Mouse (Mus musculus) ovary, postnatal 14 days (tissue): Measurements from ENCODE around the gene Hoxd4.

ENCODE experiments used
- DNase-seq: peaks from one replicate; pipeline ENCODE4 v3.0.0; 2022; ENCODE audit warnings: low spot score

The Hoxd4 gene

DNA sequence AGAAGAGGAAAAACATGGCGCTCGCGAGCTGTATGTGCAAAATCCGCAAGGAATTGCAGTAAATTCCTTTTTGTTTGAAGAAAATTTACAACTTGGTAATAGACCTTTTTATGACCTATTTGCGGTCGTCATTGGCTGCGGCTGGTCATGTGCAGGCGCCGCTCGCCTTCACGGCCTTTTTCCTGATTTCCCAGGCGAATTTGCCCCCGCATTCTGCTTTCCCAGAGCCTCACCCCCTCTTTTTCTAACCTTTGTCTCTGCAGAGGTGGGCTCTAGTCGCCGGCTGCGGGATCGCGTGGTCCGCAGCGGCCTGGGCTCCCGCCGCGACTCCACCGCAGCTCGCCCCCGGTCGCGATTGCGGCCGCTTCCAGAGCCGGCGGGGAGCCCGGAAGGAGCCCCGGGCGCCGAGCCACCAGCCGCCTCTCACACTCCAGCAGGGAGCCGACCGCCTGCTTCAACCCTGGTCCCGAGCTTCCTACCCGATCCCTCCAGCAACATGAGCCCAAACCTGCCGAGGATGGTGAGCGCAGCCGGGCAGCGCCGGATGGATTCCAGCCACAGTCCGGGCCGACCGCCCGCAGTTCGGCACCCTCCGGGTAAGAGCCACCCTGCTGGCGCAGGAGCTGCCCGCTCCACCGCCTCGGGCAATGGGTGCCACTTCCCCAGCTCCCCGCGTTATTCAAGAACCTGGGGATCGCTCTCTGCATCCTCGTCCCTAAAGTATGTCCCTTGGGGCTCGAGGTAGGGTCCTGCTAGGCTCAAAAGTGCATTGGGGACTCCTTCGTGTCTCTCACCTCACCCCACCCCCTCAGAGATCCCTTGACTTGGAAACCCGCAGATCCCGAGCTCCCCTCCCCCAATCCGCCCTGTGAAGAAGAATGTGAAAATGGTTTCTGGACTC is at the start of gene Hoxd4, which contains the start of gene Hoxd3:
Gene Hoxd4, plus strand, starts transcription at position 209 of the 901 bp plus-strand sequence.
Gene Hoxd3, plus strand, starts transcription at position 207 of the 901 bp plus-strand sequence.
- DNase-seq = no peak

DNA sequence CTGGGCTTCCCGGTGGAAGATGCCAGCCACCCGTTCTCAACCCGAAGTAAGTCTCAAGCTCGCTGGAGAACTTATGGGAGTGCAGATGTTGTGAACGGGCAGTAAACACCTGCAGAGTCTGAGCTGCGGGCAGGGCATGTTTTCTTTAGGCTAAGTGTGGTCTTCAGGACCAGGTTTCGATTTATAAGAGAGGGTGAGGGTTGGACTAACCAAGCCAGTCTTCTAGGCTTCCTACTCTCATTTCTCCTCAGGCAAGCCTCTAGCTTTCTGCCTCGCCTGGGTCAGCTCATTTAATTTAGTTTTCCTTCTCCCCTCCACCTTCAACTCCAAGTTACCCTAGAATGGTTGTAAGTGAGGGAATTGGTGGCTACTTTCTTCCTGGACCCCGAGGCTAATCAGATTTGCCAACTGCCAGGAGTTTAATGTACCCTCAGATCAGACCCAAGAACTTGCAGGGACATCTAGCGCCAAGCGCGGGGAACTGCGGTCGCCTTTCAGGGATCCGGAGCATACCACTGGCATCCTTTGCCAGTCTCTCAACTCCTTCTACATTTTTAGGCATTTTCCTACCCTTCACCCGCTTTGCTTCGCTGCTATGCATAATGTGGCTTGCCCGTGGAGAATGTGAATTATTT is 48.3 kb upstream of the Hoxd4 start:
- DNase-seq = no peak

DNA sequence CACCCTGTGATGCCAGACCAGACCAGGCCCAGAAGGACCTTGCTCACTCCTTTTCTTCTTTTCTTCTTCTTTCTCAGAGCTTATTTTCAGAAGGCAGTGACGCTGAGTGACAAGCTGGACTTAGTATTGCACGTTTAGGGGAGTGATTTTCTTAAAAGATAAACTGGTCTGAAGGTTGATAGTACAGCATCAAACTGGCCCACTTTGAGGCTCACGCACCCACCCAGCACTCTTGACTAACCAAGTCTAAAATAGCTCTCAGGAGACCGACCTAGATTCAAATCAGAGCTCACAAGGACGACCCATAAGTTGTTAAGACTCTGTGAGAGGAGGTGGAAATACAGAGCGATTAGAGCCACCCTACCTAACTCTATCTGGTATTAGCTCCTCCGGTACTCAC is 45.3 kb upstream of the Hoxd4 start:
- DNase-seq = no peak

DNA sequence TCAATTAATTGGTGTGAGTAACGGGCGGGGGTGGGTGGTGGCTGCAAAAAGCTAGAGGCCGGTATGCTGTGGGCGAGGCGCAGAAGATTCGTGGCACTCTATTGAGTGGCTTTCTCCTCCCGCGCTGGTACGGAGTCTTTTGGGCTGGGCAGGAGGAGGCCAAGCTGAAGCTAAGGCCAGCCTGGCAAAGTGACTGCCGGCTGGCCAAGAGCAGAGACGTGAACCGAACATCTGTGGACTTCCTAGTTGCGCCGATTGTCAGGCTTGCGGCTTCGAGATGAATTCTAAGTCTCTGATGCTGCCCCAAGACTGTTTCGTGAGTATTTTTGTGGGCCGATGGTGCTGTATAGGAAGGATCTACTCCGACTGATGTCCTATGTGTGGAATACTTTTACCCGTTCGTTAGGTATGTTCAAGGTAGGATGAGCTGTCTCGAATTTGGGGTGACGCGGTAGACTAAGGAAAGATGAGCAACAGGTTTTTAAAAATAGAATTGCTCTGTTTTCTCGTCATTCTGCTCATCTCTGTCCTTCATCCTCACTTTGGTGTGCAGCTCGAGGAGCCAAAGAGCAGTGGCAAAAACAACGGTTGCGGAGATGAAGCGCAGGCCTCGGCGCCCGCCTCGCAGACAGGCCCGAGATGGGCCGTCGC is 44.4 kb upstream of the Hoxd4 start:
- DNase-seq = no peak

DNA sequence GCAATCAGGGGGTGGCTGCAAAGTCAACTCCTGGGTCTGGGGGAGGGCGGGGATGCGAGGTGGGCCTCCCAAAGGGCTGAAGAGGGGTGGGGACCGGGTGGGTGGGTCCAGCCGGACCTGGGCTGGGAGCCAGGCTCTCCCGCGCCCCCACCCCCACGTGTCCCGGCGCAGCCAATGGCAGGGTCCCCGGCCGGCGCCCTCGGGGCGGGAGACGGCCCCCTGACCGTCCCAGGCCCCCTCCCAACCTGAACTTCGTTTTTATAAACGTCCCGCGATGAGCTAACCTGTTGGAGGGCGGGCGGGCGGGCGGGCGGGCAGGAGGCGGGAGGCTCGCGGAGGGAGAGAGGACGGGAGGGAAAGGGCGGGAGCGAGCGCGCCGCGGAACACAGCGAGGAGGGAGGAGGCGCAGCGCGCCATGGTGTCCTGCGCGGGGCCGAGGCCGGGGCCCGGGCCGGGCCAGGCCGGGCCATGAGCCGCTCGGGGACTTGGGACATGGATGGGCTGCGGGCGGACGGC is 43.8 kb upstream of the Hoxd4 start, which contains the start of gene Hoxd13:
Gene Hoxd13, plus strand, starts transcription at position 469 of the 516 bp plus-strand sequence.
- no peak for DNase-seq

DNA sequence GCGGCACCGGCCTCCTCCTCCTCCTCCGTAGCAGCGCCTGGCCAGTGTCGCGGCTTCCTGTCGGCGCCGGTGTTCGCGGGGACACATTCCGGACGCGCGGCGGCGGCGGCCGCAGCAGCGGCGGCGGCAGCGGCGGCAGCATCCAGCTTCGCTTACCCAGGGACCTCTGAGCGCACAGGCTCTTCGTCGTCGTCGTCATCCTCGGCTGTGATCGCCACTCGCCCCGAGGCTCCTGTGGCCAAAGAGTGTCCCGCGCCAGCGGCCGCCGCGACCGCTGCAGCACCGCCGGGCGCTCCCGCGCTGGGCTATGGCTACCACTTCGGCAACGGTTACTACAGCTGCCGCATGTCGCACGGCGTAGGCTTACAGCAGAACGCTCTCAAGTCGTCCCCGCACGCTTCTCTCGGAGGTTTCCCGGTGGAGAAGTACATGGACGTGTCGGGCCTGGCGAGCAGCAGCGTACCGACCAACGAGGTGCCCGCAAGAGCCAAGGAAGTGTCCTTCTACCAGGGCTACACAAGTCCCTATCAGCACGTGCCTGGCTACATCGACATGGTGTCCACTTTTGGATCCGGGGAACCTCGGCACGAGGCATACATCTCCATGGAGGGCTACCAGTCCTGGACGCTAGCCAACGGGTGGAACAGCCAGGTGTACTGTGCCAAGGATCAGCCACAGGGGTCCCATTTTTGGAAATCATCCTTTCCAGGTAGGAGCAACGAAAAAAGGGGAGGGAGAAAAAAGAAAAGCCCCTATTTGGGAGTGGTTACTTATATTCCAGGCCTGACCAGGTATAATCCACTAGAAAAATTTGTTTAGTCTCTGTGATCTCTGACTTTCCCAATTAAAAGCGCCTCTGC is 43.1 kb upstream of the Hoxd4 start:
- no peak for DNase-seq

DNA sequence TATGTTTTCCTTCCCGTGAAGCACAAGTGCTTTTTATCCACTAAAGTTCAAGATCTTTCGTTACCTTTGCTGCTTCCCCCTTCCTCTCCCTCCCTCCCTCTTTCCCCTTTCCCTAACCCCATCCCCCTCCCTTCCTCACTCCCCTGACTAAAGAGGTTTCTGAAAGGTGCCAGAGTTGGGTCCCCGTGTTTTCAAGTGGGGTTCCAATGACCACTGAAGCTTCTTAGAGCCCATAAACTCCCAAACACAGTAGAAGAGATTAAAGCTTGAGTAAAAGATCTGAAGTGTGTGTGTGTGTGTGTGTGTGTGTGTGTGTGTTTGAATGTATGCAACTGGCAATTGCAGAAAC is 42.5 kb upstream of the Hoxd4 start:
- no peak for DNase-seq

DNA sequence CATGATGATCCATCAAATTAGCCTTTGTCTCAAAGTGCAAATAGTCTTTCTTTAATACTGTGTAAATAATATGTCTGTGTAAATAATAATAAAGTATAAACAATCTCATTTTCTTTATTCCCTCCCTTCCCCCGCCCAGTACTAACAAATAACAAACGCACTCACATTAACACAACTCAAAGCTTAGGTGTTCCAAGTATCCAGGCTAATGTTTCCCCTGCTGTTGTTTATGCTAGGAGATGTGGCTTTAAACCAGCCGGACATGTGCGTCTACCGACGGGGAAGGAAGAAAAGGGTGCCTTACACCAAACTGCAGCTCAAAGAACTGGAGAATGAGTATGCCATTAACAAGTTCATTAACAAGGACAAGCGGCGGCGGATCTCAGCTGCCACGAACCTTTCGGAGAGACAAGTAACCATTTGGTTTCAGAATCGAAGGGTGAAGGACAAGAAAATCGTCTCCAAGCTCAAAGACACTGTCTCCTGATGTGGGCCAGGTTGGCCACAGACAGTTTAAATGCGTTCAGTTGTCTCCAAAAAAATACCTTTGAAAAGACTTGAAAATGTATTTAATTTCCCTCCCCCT is 42.0 kb upstream of the Hoxd4 start:
- DNase-seq = no peak

DNA sequence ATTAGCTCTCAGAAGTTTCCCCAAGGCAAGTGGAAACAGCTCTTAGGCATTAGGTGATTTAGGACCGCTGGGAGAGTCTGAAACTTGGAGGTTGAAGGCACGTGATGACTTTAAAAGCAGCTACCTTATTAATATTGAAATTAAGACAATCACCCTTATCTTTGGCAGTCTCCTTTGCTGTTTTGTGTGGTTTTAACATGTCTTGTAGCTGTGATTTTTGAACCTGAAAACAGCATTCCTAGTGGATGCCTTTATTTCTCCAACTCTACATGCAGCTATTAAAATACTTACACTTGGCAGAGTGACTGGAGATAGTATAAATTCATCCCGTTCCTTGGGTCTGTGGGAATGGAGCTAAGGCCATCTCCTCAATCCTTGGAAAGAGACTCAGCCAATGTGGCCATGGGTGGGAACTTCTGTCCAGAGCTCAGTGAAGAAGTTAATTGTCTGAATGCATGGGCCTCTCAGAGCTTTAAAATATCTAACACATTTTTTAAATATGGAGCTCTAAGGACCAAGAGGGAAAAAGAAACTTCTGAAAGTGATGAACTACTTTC is 41.0 kb upstream of the Hoxd4 start:
- no peak for DNase-seq

DNA sequence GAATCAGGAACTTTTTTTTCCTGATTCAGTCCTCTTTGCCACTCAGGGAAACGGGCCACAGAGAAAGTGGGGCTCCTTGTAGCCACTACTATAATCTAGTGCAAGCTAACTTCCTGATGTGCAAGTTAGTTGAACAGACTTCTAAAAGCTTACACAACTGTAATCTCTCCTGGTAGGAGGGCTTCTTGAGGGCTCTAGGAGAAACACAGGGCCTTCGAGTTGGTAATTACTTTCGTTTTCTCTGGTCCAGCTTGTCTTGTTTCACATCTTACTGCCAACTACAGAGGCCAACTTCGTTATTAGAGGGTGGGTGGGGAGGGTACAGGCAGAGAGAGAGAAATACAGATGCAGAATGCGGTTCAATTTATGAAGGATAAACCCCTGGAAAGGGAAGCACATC is 39.9 kb upstream of the Hoxd4 start:
- DNase-seq = no peak

DNA sequence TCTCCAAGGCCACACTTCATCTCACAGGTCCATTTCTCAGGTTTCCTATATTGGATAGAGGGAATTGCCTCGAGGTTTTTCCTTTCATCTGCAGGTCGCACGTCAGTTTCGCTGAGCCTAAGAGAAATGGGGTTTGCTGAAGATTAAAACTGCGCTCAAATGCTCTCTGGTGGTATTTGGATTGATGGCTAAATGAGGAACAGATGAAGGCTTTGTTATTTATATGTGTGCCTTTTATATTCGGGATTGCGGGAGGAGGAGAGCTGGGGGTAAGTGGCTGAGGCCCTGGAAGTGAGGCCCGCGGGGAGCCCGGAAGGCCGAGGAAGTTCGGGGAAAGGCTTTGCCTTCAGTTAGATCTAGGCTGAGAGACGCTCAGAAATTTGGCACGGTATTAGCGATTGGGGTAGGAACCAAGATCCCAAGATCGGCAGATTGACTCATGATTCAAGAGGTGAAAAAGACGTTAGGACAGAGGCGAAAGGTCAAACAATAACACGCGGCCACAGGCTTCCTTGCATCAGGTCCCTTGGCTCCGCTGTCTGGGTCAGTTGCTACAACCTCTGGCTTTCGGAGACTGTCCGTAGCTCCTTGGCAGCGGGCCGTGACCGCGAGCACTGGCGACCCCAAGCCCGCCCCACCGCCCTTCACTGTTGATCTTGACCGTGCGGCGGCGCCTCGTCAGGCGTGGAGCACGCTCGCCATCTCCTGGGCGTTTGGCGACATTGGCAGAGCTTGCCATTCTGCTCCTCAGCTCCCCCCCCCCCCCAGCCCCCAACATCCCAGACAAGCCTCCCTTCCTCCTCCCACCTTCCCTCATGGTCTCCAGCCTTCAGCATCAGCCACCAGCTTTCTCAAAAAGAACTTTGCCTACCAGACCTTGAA is 39.0 kb upstream of the Hoxd4 start:
- no peak for DNase-seq

DNA sequence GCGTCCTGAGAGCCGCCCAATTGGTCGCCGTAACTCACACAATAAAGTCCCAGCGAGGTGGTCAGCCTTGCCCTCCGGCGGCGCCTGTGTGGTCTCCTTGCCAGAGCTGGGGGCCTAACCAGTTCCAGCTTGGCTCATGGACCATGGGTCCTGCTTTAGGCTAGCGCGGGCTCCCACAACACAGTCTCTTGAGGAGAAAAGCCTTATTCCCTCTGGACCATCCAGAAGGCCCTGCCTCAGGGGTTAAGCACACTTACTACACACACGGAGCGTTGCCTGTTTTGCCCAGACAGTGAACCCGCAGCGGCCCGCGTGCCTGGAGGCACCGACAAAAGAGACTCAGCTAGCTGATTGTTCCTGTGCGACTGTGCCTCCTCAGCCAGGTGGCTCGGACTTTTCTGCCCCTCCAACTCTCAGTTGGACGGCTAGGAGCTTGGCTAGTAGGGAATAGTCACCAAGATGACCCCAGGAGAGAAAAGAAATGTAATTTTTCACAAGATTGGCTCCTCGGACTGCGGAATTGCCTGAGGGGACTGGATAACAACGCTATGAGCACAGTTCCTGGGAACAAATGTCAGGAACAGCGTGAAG is 37.8 kb upstream of the Hoxd4 start:
- DNase-seq = no peak

DNA sequence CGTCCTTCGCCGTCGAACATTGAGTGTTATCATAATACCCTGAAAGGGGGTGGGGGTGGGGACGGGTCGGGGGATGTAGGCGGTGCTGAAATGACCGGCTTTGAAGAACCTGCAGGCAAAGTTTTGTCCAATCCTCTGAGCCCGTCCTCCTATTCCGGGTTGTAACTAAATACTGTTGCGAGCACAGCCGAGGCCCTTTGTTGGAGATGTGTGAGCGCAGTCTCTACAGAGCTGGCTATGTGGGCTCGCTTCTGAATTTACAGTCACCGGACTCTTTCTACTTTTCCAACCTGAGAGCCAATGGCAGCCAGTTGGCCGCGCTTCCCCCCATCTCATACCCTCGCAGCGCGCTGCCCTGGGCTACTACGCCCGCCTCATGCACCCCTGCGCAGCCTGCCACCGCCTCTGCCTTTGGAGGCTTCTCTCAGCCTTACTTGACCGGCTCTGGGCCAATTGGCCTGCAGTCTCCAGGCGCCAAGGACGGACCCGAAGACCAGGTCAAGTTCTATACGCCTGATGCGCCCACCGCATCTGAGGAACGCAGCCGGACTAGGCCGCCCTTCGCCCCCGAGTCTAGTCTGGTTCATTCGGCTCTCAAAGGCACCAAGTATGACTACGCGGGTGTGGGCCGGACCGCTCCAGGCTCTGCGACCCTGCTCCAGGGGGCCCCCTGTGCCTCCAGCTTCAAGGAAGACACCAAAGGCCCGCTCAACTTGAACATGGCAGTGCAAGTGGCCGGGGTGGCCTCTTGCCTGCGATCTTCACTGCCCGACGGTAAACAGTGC is 36.7 kb upstream of the Hoxd4 start, which contains the start of gene Hoxd12:
Gene Hoxd12, plus strand, starts transcription at position 133 of the 785 bp plus-strand sequence.
- DNase-seq = no peak

DNA sequence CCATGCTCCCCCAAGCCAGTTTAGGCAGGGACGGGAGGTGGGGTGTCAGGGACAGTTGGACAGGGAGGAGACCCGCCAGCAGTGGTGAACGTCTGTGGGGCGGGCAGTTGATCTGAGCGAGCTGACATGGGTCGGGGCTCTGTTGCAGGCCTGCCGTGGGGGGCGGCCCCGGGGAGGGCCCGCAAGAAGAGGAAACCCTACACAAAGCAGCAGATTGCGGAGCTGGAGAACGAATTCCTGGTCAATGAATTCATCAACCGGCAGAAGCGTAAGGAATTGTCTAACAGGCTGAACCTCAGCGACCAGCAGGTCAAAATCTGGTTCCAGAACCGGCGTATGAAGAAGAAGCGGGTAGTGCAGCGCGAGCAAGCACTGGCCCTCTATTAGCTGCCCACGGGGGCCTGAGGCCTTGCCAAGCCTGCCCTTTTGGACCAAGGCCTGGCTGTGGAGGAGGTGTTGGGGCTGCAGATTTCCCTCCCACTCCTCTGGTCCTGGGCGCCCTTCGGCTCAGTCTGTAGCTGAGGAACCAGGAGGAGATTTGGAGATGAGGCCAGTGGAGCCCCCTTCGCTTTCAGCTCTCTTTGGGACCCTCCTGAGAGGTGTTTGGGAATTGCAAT is 36.0 kb upstream of the Hoxd4 start:
- no peak for DNase-seq

DNA sequence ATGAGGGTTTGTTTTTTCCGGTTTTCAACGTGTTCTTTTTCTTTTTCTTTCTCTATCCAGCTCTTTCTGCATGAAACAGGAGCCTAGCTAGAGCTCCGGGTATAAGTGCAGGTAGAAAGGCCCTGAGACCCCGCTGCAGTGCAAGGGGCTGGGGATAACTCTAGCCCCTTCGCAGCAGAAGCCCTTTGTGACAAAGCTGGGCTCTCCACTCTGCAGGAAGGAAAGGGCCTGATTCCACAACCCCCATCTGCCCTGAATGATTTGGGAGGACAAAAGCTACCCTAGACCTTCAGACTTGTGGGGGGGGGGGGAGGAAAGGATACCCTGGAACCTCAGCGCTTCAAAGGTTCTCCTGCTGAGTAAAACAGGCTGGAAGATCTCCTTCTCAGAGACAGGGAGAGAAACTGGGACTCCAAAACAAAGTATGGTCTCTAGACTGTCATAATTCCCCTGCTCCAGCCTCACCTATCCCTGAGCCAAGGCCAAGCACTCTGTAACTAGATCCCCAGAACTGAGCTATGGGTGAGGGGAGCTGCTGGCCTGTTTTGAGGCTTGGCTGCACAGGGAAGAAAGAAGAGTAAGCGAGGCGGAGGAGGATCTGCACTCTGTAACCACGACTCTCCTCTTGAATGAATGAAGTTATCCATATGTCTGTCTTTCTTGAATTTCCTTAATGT is 35.2 kb upstream of the Hoxd4 start:
- no peak for DNase-seq

DNA sequence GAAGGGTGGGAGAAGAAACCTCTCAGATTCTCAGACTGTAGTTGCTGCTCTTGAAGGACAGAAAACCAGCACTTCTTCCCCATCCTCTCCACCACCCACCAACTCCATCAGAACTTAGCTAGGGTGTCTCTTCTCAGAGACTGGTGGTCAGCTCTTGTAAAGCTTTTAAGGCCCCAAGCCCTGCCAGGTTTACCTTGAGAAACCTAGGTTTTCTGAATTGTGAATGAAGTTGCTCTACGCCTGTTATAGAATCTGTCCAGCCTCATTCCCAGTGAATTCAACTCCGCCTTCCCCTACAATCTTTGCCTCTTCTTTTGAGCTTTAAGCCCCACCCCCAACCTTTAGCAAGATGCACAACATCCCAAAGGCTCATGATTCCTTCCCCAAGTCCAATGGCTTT is 34.6 kb upstream of the Hoxd4 start:
- no peak for DNase-seq

DNA sequence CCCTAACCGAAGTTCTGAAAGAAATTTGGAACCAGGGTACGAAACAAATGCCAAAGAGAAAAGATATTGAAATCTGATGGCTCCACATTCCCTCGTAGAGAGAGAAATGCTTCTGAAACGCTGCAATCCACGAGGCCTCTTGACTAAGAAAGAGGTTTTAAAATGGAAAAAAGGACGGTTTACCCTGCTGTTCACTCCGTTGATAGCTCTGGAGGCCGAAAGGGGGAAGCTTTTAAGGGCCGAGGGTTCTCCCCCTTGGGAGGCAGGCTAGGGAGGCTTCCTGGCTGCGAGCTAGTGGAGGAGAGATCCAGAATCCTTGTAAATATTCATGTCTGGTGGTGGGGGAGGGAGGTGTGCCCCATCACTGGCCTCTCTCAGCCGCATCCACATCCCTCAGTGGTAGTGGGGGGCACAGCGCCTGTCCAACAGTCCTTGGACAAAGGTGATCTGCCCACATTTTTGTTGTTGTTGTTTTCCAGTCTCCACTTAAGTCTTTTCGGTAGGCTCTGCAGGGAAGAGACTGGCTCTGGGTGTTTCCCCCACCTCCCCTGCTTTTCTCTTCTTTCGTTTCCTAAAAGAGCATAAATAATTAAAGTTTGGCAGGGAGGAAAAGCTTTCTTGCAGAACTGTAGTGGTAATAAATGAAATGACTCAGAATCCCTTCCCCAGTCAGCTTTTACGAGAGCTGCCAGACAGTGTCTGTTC is 32.7 kb upstream of the Hoxd4 start, which contains the start of gene Hoxd11:
Gene Hoxd11, plus strand, starts transcription at position 667 of the 705 bp plus-strand sequence.
- no peak for DNase-seq
